26 mouse cellular contexts compared by ENCODE assay signal in the genomic region with DNA sequence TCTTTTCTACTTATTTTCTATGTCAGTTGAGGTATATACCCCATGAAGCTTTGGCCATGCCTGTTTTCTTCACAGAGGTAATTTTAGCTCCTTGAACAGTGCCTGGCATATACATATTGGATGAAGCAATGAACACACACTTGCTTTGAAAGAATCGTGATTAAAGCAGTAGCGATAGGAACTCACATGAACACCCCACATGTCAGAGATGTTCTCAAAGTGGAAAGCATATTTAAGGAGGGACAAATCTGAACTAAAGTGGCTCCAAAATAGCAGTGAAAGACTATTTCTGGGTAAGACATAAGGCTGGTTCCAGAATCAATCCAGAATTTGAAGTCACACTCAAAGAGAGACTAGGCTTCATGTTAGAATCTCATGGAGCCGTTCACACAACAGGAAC.
A peak's percentile ranks its signal among the peaks of the same experiment; 100 is the strongest.
DNase-seq lines count a peak whose midpoint lies in the region; ATAC-seq lines count a peak whose summit lies in the region.
"Had no signal": no experiment of that assay in that cellular context is flagged by ENCODE, and none has a peak within 500 bp of the region (broad histone marks: within the 10 kb centered on the region; RNA-seq: fewer than 3 reads in every experiment).

No protein-coding gene starts in this region.

- peak; percentile 61 to 69 for DNase-seq in frontal cortex, adult 2 months (ENCODE audit: extremely low spot score in 1 of 2, low spot score in 1 of 2)
- no peak for DNase-seq in frontal cortex, postnatal 10 days (ENCODE audit: low spot score in 2 of 2)
- DNase-seq in left cerebral cortex, adult 11 months (ENCODE audit: low spot score): peak; percentile 53
- no peak for DNase-seq in left cerebral cortex, adult 8-10 months (ENCODE audit: low spot score in 2 of 2)
- peak; percentile 50 for DNase-seq in right cerebral cortex, adult 18-20 months
- no peak for DNase-seq in right cerebral cortex, postnatal 14 days
- DNase-seq in hindbrain, embryonic 14.5 days (ENCODE audit: low spot score): no peak
- DNase-seq: adrenal gland, postnatal 10 days; adrenal gland, postnatal 36 days; B cell, adult 2 months; cerebellum, adult 11 months; cerebellum, adult 2 months; cerebellum, adult 9-11 months; cerebellum, postnatal 25 days; forebrain, postnatal 0 days; gastrocnemius, postnatal 25 days; heart, adult 2 months had no signal

- H3K4me1 ChIP-seq in hindbrain, embryonic 14.5 days (replicated peaks; ENCODE audit: control insufficient read depth, insufficient read depth, low read length): no peaks in the 10 kb centered on the region
- H3K4me1 ChIP-seq: embryonic facial prominence, embryonic 12.5 days; embryonic facial prominence, embryonic 15.5 days; hindbrain, embryonic 12.5 days had no signal

- H3K27ac ChIP-seq in hindbrain, embryonic 14.5 days: no peak overlapping the region
- H3K27ac ChIP-seq: embryonic facial prominence, embryonic 12.5 days; embryonic facial prominence, embryonic 15.5 days; heart, adult 2 months; hindbrain, embryonic 12.5 days had no signal

- no peak for ATAC-seq in hindbrain, embryonic 14.5 days (ENCODE audit: low FRiP score)
- ATAC-seq: forebrain, embryonic 14.5 days; forebrain, postnatal 0 days; hindbrain, embryonic 16.5 days; Patski had no signal

- H3K27me3 ChIP-seq in hindbrain, embryonic 14.5 days (ENCODE audit: control insufficient read depth, insufficient read depth, low read length): no peaks in the 10 kb centered on the region
- H3K27me3 ChIP-seq: CH12.LX; embryonic facial prominence, embryonic 12.5 days; embryonic facial prominence, embryonic 15.5 days; hindbrain, embryonic 12.5 days had no signal

- H3K9me3 ChIP-seq in hindbrain, embryonic 14.5 days (ENCODE audit: control insufficient read depth, low read length): no peaks in the 10 kb centered on the region
- H3K9me3 ChIP-seq: embryonic facial prominence, embryonic 12.5 days; embryonic facial prominence, embryonic 15.5 days; G1E; hindbrain, embryonic 12.5 days had no signal

- H3K4me2 ChIP-seq in hindbrain, embryonic 14.5 days (replicated peaks): no peak overlapping the region
- H3K4me2 ChIP-seq: embryonic facial prominence, embryonic 12.5 days; embryonic facial prominence, embryonic 15.5 days; heart, embryonic 11.5 days; hindbrain, embryonic 12.5 days had no signal

- no peaks in the 10 kb centered on the region for H3K36me3 ChIP-seq in hindbrain, embryonic 14.5 days (replicated peaks; ENCODE audit: control insufficient read depth, insufficient read depth)
- H3K36me3 ChIP-seq: embryonic facial prominence, embryonic 12.5 days; embryonic facial prominence, embryonic 15.5 days; G1E; hindbrain, embryonic 12.5 days had no signal

- WGBS in hindbrain, embryonic 14.5 days: 92% methylated on average over 3 of the region's 3 CpGs

- no peak overlapping the region for H3K9ac ChIP-seq in hindbrain, embryonic 14.5 days
- H3K9ac ChIP-seq: embryonic facial prominence, embryonic 12.5 days; embryonic facial prominence, embryonic 15.5 days; forebrain, postnatal 0 days; hindbrain, embryonic 12.5 days had no signal

- H3K4me3 ChIP-seq in hindbrain, embryonic 14.5 days (replicated peaks; ENCODE audit: low read length): no peak overlapping the region
- H3K4me3 ChIP-seq: embryonic facial prominence, embryonic 12.5 days; embryonic facial prominence, embryonic 15.5 days; heart, adult 2 months; hindbrain, embryonic 12.5 days had no signal

Comparison
In these comparisons a context has a peak if more than half of its experiments do, and no peak if none do; other contexts are left out.
1. DNase-seq: peak in frontal cortex, adult 2 months (2 of 2), left cerebral cortex, adult 11 months (single experiment) and right cerebral cortex, adult 18-20 months (single experiment); none in frontal cortex, postnatal 10 days (0 of 2), left cerebral cortex, adult 8-10 months (0 of 2), right cerebral cortex, postnatal 14 days (single experiment) and hindbrain, embryonic 14.5 days (single experiment).